Mouse (Mus musculus): ENCODE results near the gene Lbp. TPM values are rescaled to one million over a fixed set of nuclear protein-coding genes. Genes with fewer than 3 reads are reported as not detected.

Lbp gene
- polyA plus RNA-seq, 1 experiment from 2014 or later = 50.6 TPM

DNA sequence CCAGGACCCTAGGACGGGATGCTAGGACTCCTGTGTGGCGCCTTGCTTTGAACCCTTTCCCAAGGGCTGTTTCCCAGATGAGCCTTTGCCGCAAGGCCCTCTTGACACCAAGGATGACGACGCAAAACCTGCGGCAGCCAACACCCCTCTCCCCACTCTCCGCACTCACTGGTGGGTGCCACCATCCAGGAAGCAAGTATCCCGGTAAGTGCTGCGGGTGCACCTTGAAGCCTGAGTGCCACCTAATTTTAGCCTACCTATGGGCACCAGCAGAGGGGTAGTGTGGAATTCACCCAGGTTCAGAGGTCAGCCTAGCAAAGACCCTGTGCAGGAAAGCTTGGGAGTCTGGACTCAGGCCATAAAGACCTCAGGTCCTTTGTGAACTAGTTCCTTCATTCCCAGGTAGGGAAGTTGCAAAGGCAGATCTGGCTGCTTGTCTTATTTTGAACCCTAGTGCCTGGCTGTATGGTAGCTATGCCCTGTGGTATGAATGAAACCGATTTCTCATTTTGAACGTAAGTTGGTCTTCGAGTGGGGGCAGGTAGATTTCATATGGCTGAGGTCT, 69.9 kb downstream of the Lbp start:
- peaks cover 51% of the 10 kb centered on the region for H3K27me3 ChIP-seq
- 26% methylated on average over 12 of the region's 12 CpGs for WGBS (ENCODE audit: insufficient replicate concordance)
- H3K36me3 ChIP-seq (replicated peaks) = no peaks in the 10 kb centered on the region
- no peak overlapping the region; the same call in 1 of the 2 replicates for H3K4me3 ChIP-seq (replicated peaks)
- no peak for ATAC-seq (ENCODE audit: insufficient read depth)
- H3K9ac ChIP-seq = no peak overlapping the region
- H3K4me1 ChIP-seq (replicated peaks) = peaks cover 14% of the 10 kb centered on the region
- H3K9me3 ChIP-seq (replicated peaks) = no peaks in the 10 kb centered on the region
- no peak overlapping the region for H3K27ac ChIP-seq (replicated peaks)
- peak overlapping the region; percentile 55 for H3K4me2 ChIP-seq

- Histone ChIP-seq H3K4me2 (no peak overlapping the region), H3K4me1 (replicated peaks) (peaks cover 14% of the 10 kb centered on the region), H3K27ac (replicated peaks) (no peak overlapping the region), H3K9me3 (replicated peaks) (no peaks in the 10 kb centered on the region), H3K4me3 (replicated peaks) (no peak overlapping the region), H3K27me3 (peaks cover 51% of the 10 kb centered on the region), H3K9ac (no peak overlapping the region), H3K36me3 (replicated peaks) (no peaks in the 10 kb centered on the region)
- ATAC-seq (ENCODE audit: insufficient read depth) = no peak
- 55% methylated on average over 7 of the region's 7 CpGs for WGBS (ENCODE audit: insufficient replicate concordance)
These were observed 70.5 kb downstream of the Lbp start for GRCm38 (mm10) chr2:158376798-158377197.

DNA sequence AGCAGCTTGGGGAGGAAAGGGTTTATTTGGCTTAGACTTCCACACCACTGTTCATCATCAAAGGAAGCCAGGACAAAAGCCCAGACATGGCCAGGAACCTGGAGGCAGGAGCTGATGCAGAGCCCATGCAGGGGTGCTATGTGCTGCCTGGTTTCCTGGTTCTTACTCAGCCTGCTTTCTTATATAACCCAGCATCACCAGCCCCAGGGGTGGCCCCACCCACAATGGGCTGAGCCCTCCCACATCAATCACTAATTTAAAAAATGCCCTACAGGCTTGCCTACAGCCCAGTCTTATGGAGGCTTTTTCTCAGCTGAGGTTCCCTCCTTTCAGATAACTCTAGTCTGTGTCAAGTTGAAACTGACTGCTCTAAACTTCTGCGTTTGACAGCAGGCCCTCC, 71.5 kb downstream of the Lbp start:
- Histone ChIP-seq H3K9me3 (replicated peaks) (no peaks in the 10 kb centered on the region), H3K4me1 (replicated peaks) (peaks cover 13% of the 10 kb centered on the region), H3K27me3 (peaks cover 49% of the 10 kb centered on the region), H3K4me2 (no peak overlapping the region), H3K36me3 (replicated peaks) (no peaks in the 10 kb centered on the region), H3K4me3 (replicated peaks) (no peak overlapping the region), H3K9ac (no peak overlapping the region), H3K27ac (replicated peaks) (no peak overlapping the region)
- 58% methylated on average over 1 of the region's 1 CpGs for WGBS (ENCODE audit: insufficient replicate concordance)
- ATAC-seq (ENCODE audit: insufficient read depth) = no peak

DNA sequence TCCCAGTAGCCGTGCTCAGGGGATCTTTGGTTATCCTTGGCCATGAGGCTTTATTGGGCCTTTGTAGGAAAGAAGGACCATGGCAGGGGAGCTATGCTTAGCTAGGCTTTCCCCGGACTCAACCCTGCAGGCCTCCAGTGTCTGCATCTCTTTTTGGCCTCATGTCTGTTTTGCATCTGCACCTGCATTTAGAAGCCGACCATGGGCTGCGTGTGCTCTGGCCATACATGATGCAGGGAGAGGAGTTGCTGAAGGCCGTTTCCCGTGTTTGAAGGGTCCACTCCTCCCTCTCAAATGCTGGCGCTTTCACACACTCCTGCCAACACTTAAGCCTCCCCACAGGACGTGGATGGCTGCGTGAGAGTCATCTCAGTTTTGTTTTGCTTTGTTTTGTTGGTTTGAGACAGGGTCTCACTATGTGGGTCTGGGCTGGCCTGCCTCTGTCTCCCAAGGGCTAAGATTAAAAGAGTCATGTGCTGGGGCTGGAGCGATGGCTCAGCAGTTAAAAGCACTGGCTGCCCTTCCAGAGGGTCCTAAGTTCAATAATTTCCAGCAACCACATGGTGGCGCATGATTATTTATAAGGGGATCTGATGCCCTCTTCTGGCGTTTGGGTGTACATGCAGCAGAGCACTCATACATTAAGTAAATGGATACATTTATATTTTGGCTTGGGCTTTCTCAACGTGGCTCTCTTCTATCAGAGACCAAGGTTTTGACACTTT, 73.2 kb downstream of the Lbp start:
- Histone ChIP-seq H3K27ac (replicated peaks) (no peak overlapping the region), H3K27me3 (peaks cover 32% of the 10 kb centered on the region), H3K36me3 (replicated peaks) (no peaks in the 10 kb centered on the region), H3K4me1 (replicated peaks) (peaks cover 9% of the 10 kb centered on the region; the same call in 1 of the 2 replicates), H3K9ac (no peak overlapping the region), H3K4me3 (replicated peaks) (no peak overlapping the region), H3K4me2 (no peak overlapping the region), H3K9me3 (replicated peaks) (no peaks in the 10 kb centered on the region)
- ATAC-seq (ENCODE audit: insufficient read depth) = no peak
- WGBS (ENCODE audit: insufficient replicate concordance) = 41% methylated on average over 13 of the region's 13 CpGs

Other genes with a start within 250 kb of the Lbp start
- gene Tgm2, start 160.1 kb upstream of the Lbp start, polyA plus RNA-seq (2015; fragmentation: Nextera tagmentation; extraction: Ambion mirVana) = 67.7 and 77.8 TPM in 2 replicates
- 0.61 and 0.78 TPM in 2 replicates for gene D630003M21Rik, start 77.3 kb upstream of the Lbp start, polyA plus RNA-seq (2015; fragmentation: Nextera tagmentation; extraction: Ambion mirVana)
- gene Bpi, start 48.4 kb upstream of the Lbp start, polyA plus RNA-seq (2015; fragmentation: Nextera tagmentation; extraction: Ambion mirVana) = not detected in 2 replicates
- 1.5 and 2.3 TPM in 2 replicates for gene Snhg11, start 69.1 kb downstream of the Lbp start, polyA plus RNA-seq (2015; fragmentation: Nextera tagmentation; extraction: Ambion mirVana)
- gene Ralgapb, start 103.4 kb downstream of the Lbp start, polyA plus RNA-seq (2015; fragmentation: Nextera tagmentation; extraction: Ambion mirVana) = 5.0 and 5.2 TPM in 2 replicates
- gene Adig, start 196.1 kb downstream of the Lbp start, polyA plus RNA-seq (2015; fragmentation: Nextera tagmentation; extraction: Ambion mirVana) = not detected in 2 replicates
- gene Arhgap40, start 206.3 kb downstream of the Lbp start, polyA plus RNA-seq (2015; fragmentation: Nextera tagmentation; extraction: Ambion mirVana) = 0.09 TPM in 1 of 2 replicates, not detected in the other

Data from liver, embryonic 15.5 days (tissue).